Mouse (Mus musculus): ENCODE measurements around the gene Olfr692.

DNA sequence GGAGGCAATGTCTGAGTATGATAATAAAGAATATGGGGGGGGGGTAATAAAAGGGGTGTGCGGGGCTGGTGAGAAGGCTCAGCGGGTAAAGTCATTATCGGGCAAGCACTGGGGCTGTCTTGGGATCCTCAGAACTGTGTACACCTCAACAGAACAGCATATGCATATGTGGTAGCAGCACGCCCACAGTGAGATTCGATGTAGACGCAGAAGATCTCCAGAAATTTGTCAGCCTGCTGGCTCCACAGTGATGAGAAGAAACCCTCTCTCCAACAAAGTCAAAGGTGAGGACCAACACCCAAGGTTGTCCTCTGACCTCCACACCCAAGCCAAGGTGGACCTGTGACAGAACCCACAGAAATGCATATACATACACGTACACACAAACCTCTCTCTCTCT lies 48.5 kb downstream of the Olfr692 start:
- no peak for TF ChIP-seq POLR2A (IDR thresholded peaks at IDR 0.05; ENCODE audit: borderline replicate concordance, insufficient read depth, low read length)
- TF ChIP-seq CTCF (IDR thresholded peaks at IDR 0.05; ENCODE audit: borderline replicate concordance, insufficient read depth, low read depth, low read length), result no peak
